Mouse (Mus musculus) midbrain, embryonic 16.5 days (tissue): Measurements from ENCODE around the gene D030056L22Rik. TPM values are rescaled to one million over a fixed set of nuclear protein-coding genes. Genes with fewer than 3 reads are reported as not detected.
A peak's percentile ranks its signal among the peaks of the same experiment; 100 is the strongest.

ENCODE experiments used
- ATAC-seq: fragments of 200-750 bp; cut with Nextera tagmentation; 2 replicates; pipeline ENCODE4 v1.8.0; 2017; ENCODE audit warnings: moderate TSS enrichment
- H3K27ac ChIP-seq: fragments of 300-500 bp; sonication (generic); 2 replicates; pipeline ENCODE4 v1.5.1; 2014; ENCODE audit warnings: mild to moderate bottlenecking, low read length, mixed read lengths
- H3K27me3 ChIP-seq: fragments of 300-500 bp; sonication (generic); 2 replicates; pipeline ENCODE4 v1.6.1; 2014; ENCODE audit warnings: low read depth, low read length, mixed read lengths; ENCODE audit not compliant: control insufficient read depth, insufficient read depth
- H3K36me3 ChIP-seq: fragments of 300-500 bp; sonication (generic); 2 replicates; pipeline ENCODE4 v1.6.1; 2014; ENCODE audit warnings: mild to moderate bottlenecking, low read length, moderate library complexity, mixed read lengths; ENCODE audit not compliant: control insufficient read depth, insufficient read depth
- H3K4me1 ChIP-seq: fragments of 300-500 bp; sonication (generic); 2 replicates; pipeline ENCODE4 v1.6.1; 2014; ENCODE audit warnings: mild to moderate bottlenecking, low read length, mixed read lengths; ENCODE audit not compliant: control insufficient read depth, insufficient read depth
- H3K4me2 ChIP-seq: fragments of 300-500 bp; sonication (generic); 2 replicates; pipeline ENCODE4 v1.6.1; 2014; ENCODE audit warnings: mild to moderate bottlenecking, low read length, mixed read lengths
- H3K4me3 ChIP-seq: fragments of 300-500 bp; sonication (generic); 2 replicates; pipeline ENCODE4 v1.5.1; 2014; ENCODE audit warnings: low read depth, mild to moderate bottlenecking, low read length, moderate library complexity, mixed read lengths
- H3K9ac ChIP-seq: fragments of 300-500 bp; sonication (generic); 2 replicates; pipeline ENCODE4 v1.6.1; 2014; ENCODE audit warnings: low read depth, low read length, mixed read lengths
- H3K9me3 ChIP-seq: fragments of 300-500 bp; sonication (generic); replicated peaks from 2 replicates; pipeline ENCODE4 v1.6.1; 2014; ENCODE audit warnings: mild to moderate bottlenecking, low read length, mixed read lengths; ENCODE audit not compliant: control insufficient read depth, poor library complexity, severe bottlenecking
- WGBS: fragments of 180-500 bp; shearing (Covaris S2); extraction: QIAGEN DNeasy Blood & Tissue Kit; methylation state at CpG from one replicate; pipeline ENCODE4 v1.1.7; 2014; 5-methylcytosine and 5-hydroxymethylcytosine counted together
- polyA plus RNA-seq: library from polyadenylated mRNA; unstranded; fragments of >200 nt; fragmentation: Nextera tagmentation; extraction: Ambion mirVana; gene quantifications from 2 replicates; pipeline ENCODE4 v1.2.1, GENCODE M21; 2015

Gene D030056L22Rik
- 43.0 and 45.0 TPM in 2 replicates for polyA plus RNA-seq

GRCm38 (mm10) chr19:18712866-18713300 lies at the start of gene D030056L22Rik:
Gene D030056L22Rik, plus strand, starts transcription at chr19:18713193.
- peak within 1 kb of the TSS; percentile 92 for H3K9ac ChIP-seq
- H3K4me3 ChIP-seq: peak within 1 kb of the TSS; percentile 84
- ATAC-seq: peak; percentile 99
- peak within 1 kb of the TSS; percentile 94 for H3K27ac ChIP-seq
- H3K36me3 ChIP-seq: no peaks in the 10 kb centered on the region
- H3K9me3 ChIP-seq: no peaks in the 10 kb centered on the region
- under 1% methylated on average over 49 of the region's 49 CpGs for WGBS
- H3K4me2 ChIP-seq: peak within 1 kb of the TSS; percentile 93
- H3K4me1 ChIP-seq: peaks cover 23% of the 10 kb centered on the region
- H3K27me3 ChIP-seq: no peaks in the 10 kb centered on the region

GRCm38 (mm10) chr19:18663904-18664303 lies 49.1 kb upstream of the D030056L22Rik start:
- no peak for ATAC-seq
- no peak overlapping the region for H3K9ac ChIP-seq
- H3K4me1 ChIP-seq: no peaks in the 10 kb centered on the region
- H3K27ac ChIP-seq: no peak overlapping the region
- no peaks in the 10 kb centered on the region for H3K27me3 ChIP-seq
- H3K4me3 ChIP-seq: no peak overlapping the region
- H3K4me2 ChIP-seq: no peak overlapping the region
- H3K36me3 ChIP-seq: no peaks in the 10 kb centered on the region
- 76% methylated on average over 2 of the region's 2 CpGs for WGBS
- H3K9me3 ChIP-seq: no peaks in the 10 kb centered on the region

- no peak for ATAC-seq
- Histone ChIP-seq H3K4me3 (no peak overlapping the region), H3K27me3 (no peaks in the 10 kb centered on the region), H3K27ac (no peak overlapping the region), H3K9me3 (no peaks in the 10 kb centered on the region), H3K4me1 (peaks cover 7% of the 10 kb centered on the region), H3K9ac (no peak overlapping the region), H3K4me2 (no peak overlapping the region), H3K36me3 (no peaks in the 10 kb centered on the region)
- WGBS: 74% methylated on average over 7 of the region's 7 CpGs
These were observed 46.0 kb upstream of the D030056L22Rik start for GRCm38 (mm10) chr19:18666966-18667365.

GRCm38 (mm10) chr19:18669551-18669950 lies 43.4 kb upstream of the D030056L22Rik start:
- Histone ChIP-seq H3K9me3 (no peaks in the 10 kb centered on the region), H3K27me3 (no peaks in the 10 kb centered on the region), H3K4me3 (no peak overlapping the region), H3K4me1 (peaks cover 23% of the 10 kb centered on the region), H3K36me3 (no peaks in the 10 kb centered on the region), H3K27ac (no peak overlapping the region), H3K4me2 (no peak overlapping the region), H3K9ac (no peak overlapping the region)
- WGBS: 68% methylated on average over 7 of the region's 7 CpGs
- ATAC-seq: no peak

- Histone ChIP-seq H3K27me3 (no peaks in the 10 kb centered on the region), H3K9ac (peak within 1 kb of the TSS; percentile 80), H3K36me3 (no peaks in the 10 kb centered on the region), H3K4me3 (peak within 1 kb of the TSS; percentile 87), H3K9me3 (no peaks in the 10 kb centered on the region), H3K4me1 (peaks cover 23% of the 10 kb centered on the region), H3K4me2 (peak within 1 kb of the TSS; percentile 60), H3K27ac (peak within 1 kb of the TSS; percentile 80)
- peak; percentile 98 for ATAC-seq
- WGBS: under 1% methylated on average over 43 of the region's 58 CpGs
These were observed 42.4 kb upstream of the D030056L22Rik start, which contains the start of gene Carnmt1 for GRCm38 (mm10) chr19:18670608-18671007. Gene Carnmt1, plus strand, starts transcription at chr19:18670764.

- under 1% methylated on average over 46 of the region's 64 CpGs for whole genome bisulfite sequencing
These were observed 41.8 kb upstream of the D030056L22Rik start for GRCm38 (mm10) chr19:18671056-18671741.

GRCm38 (mm10) chr19:18672498-18672897 lies 40.5 kb upstream of the D030056L22Rik start:
- H3K9me3 ChIP-seq: no peaks in the 10 kb centered on the region
- H3K4me3 ChIP-seq: no peak overlapping the region
- H3K4me1 ChIP-seq: peaks cover 23% of the 10 kb centered on the region
- no peaks in the 10 kb centered on the region for H3K27me3 ChIP-seq
- no peak for ATAC-seq
- no peak overlapping the region for H3K27ac ChIP-seq
- H3K9ac ChIP-seq: no peak overlapping the region
- H3K36me3 ChIP-seq: no peaks in the 10 kb centered on the region
- 54% methylated on average over 3 of the region's 3 CpGs for WGBS
- peak overlapping the region; percentile 60 for H3K4me2 ChIP-seq

More at GRCm38 (mm10) chr19:18671056-18671741, 41.8 kb upstream of the D030056L22Rik start:
- no peaks in the 10 kb centered on the region for H3K27me3 ChIP-seq
- peak overlapping the region; percentile 60 for H3K4me2 ChIP-seq
- peak overlapping the region; percentile 80 for H3K9ac ChIP-seq
- H3K4me1 ChIP-seq: peaks cover 23% of the 10 kb centered on the region
- H3K9me3 ChIP-seq: no peaks in the 10 kb centered on the region
- H3K4me3 ChIP-seq: peak overlapping the region; percentile 87
- H3K27ac ChIP-seq: peak overlapping the region; percentile 80
- peak; percentile 81 for ATAC-seq
- no peaks in the 10 kb centered on the region for H3K36me3 ChIP-seq

- no peak for ATAC-seq
- Histone ChIP-seq H3K9ac (no peak overlapping the region; the same call in 1 of the 2 replicates), H3K4me3 (peak overlapping the region; percentile 17; the same call in 1 of the 2 replicates), H3K9me3 (no peaks in the 10 kb centered on the region), H3K27ac (no peak overlapping the region), H3K4me1 (peaks cover 23% of the 10 kb centered on the region), H3K4me2 (peak overlapping the region; percentile 60), H3K27me3 (no peaks in the 10 kb centered on the region), H3K36me3 (no peaks in the 10 kb centered on the region)
- 9% methylated on average over 4 of the region's 4 CpGs for WGBS
These were observed 39.9 kb upstream of the D030056L22Rik start for GRCm38 (mm10) chr19:18673116-18673515.

GRCm38 (mm10) chr19:18682142-18682541 lies 30.9 kb upstream of the D030056L22Rik start:
- Histone ChIP-seq H3K27ac (no peak overlapping the region), H3K9ac (no peak overlapping the region), H3K36me3 (peaks cover 7% of the 10 kb centered on the region; the same call in 1 of the 2 replicates), H3K4me2 (no peak overlapping the region), H3K4me3 (no peak overlapping the region), H3K4me1 (no peaks in the 10 kb centered on the region), H3K9me3 (no peaks in the 10 kb centered on the region; the same call in 1 of the 2 replicates), H3K27me3 (no peaks in the 10 kb centered on the region)
- 74% methylated on average over 4 of the region's 4 CpGs for WGBS
- ATAC-seq: no peak
